Mouse (Mus musculus) ovary, postnatal 14 days (tissue): ENCODE results near the gene Msi2.

ENCODE experiments used
- DNase-seq: peaks from one replicate; pipeline ENCODE4 v3.0.0; 2022; ENCODE audit warnings: low spot score

The Msi2 gene

DNA sequence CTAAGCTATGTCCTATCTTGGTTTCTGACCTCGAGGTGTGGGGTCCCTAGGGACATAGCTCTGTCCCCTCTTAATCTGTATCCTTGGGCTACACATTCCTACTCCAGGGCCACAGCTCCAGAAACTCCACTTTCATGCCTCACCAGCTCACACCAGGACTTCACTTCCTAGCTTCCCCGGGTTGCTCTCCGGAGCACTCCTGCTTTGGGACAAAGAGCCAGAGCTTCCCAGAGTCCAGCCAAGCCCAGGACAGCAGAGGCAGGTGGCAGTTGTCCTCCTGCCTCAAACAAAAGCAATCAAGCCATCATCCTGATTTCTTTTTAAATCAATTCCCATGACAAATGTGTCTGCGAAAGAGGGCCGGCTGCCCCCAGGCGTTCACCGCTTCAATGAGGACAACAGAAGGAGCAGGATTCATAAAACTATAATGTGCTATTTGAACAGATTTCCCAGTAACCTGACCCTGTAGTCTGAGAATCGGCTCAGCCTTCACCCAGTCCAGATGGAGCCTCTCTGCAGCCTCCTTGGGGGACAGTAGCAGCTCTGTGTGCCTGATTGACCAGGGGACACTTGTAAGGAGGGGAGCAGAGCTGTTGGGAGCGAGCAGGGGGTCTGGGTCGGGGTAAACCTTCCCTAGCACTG lies 409.1 kb downstream of the Msi2 start:
- DNase-seq = no peak

DNA sequence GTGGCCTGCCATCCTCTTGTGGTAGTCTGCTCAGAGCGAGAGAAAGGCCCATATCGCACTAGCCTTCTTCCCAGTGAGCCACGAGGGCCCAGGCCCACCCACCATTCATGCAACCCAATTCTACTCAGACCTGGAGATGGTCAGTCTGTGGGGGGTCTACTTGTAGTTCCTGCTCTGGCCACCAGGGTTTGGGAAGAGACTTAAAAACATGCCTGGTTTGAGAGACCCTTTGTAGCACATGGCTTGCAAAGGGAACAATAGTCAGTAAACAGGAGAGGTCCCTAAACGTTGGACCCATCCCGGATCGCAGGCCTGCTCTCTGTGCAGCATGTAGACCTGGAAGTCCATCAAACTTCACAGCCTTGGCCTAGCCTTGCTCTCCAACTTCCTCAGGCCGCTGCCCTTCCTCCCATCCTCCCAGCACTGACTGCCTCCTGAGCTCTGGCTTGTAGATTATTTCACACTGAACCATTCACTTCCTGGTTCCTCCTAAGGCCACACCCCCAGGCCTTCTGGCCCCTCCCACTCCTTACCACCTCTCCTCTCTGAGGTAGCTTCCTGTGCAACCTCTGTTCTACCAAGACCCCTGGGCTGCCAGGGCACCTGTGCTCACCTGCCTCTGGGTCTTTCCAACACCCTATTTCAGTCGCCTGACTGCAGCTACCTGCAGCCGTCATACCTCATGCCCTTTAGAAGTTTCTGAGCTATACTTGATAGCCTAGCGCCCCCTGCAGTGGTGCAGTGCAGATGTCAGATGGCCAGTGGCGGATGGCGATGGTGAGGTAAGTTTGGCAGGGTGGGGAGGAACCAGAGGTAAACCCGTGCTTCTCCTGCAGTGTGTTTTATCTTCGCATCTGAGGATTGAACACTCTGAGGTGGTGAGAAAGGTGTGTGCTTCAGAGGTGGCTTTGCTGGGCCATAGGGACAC lies 410.4 kb downstream of the Msi2 start:
- no peak for DNase-seq

DNA sequence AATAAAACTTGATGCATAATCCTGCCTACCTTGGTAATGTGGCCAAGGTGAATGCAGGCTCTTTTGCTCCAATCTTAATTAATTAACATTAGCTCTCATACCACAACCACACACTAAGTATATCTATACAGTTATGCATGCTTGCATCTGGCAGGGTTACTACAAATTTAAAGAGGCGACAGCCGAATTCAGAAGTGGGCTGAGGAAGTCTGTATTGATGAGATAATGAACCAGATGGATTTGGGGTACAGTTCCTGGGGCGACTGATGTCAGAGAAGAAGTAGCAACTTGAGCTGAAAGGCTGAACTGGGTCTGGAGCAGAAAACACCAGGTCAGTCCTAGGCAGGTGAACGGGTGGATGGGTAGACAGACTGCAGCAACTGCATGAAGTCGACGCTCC lies 412.6 kb downstream of the Msi2 start:
- no peak for DNase-seq

DNA sequence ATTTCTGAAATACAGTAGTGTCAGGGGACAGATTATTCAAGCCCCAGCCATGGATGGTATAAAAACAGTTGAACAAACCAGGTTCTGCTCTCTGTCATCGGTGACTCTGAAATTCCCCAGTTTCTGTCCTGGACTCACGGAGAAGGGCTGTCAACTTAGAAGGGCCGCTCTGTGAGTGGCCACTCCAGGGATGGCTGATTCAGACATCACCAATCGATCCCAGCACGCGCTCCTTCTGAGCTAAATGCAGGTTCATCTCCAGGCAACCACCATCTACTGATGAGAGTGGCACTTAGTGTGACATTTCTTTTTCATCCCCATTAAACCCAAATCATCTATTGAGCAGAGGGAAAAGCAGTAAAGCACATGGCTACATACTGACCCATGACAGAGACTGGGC lies 416.7 kb downstream of the Msi2 start:
- no peak for DNase-seq

DNA sequence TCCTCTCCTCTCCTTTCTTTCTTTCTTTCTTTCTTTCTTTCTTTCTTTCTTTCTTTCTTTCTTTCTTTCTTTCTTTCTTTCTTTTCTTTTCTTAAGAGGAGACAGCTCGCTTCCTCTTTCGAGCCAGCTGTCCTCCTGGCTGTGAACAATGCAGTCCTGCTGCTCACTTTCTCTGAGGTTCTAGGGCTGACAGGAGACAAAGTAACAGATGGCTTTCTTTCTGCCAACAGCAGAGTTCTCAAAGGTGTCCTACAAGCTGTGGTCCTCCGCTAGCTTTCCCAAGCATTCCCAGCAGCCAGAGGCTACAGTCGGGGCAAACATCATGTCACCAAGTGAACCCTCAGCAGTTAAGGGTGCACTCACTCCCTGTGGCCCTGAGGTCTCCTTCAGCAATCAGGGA lies 419.0 kb downstream of the Msi2 start:
- DNase-seq = no peak

DNA sequence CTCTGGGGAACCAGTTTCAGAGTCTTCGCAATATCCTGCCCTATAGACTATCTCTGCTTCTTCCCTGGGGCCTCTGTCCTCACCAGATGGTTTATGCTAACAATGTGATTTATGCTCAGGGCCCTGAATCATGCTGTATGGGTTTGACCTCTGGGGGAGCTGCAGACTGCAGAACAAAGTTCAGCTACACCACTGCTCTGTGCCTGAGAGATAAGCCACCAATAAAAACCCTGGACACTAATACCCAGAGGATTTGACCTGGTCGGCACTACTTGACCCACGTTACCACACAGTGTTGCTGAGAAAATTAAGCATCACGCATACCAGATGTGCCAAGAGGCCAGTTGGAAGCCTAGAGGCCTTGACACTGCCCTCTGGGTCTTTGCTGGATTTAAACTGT lies 420.8 kb downstream of the Msi2 start:
- DNase-seq = no peak

DNA sequence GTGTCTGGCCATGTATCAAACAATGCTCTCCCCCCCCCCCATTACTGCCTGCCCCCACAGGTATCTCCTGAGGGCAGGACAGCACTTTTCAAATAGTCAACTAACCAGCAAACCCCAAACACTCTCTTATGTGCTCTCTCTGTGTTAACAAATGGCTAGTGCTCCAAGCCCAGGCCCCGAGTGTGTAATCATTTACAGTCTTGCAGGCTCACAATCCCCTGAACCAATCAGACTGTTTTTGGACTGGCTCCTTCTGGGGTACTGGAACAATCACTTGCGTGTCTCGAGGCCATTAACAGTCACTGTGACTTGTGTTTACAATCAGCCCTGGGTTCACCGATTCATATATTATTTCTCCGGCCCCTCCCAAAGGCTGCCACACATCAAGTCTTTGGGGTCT lies 423.0 kb downstream of the Msi2 start:
- DNase-seq = no peak

DNA sequence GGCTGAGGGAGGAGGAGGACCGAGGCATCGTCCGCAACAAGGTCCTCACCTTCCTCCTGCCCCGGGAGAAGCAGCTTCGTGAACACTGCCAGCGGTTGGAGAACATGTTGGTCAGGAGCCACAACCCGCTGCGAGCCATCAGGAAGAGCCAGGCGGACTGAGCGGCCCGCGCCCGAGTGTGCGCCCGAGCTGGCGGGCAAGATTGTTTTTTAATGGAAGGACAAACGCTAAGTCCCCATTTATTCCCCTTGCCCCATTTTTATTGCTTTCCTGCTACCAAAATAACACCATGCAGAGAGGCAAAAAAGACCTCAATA lies 424.0 kb downstream of the Msi2 start:
- no peak for DNase-seq

DNA sequence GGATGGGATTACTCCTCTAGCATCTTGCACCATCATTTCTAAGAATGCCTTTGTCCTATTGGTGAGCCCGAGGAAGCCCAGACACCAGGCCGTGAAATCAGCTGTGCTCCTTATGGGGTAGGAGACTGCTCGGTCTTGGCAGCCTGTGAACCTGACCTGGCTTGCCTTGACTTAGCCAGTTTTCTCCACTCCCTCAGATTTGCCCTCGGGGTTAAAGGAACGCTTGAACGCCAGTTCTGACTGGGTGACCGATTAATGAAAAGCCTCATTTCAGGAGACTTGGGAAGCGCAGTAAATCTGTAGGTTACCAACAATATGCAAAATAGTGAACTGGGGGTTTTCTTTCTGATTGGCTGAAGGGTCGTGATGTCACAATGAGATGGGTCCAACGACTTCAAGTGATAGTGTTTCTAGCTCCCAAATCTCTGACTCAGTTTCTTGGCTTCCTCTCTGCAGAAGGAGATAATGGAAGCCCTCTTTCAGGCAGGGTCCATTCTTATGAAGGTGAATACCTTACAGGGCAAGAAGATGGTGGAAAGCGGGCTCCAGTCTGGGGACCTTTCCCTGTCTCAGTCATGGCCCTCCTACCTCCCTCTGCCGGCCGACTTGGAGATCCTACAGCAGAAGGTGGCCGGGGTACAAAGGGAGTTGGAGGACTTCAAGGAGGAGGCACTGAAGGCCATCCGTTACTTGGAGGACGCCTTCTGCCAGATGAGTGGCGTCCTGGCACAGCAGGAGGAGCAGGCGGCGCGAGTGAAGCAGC lies 424.5 kb downstream of the Msi2 start, which contains the start of gene Ccdc182:
TSS of gene Ccdc182 (plus strand) at position 428 of the 763 bp plus-strand sequence.
- no peak for DNase-seq

DNA sequence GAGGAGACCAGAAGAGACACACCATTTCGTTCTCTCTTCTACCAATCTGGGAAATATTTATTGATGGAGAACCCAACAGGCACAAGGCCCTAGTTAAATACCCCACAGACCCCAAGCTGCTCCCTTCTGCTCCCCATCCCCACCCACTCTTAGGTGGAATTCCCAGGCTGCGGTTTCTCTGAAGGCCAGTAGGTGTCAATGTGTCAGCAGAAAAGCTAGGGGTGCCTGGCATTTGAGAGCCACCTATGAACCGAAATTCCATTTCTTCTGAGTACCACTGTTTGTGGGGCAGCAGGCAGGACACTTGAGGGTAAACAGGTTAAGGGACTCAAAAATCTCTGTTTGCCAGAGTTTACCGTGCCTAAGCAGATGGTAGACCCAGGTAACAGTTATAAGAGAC lies 426.6 kb downstream of the Msi2 start:
- DNase-seq = no peak

DNA sequence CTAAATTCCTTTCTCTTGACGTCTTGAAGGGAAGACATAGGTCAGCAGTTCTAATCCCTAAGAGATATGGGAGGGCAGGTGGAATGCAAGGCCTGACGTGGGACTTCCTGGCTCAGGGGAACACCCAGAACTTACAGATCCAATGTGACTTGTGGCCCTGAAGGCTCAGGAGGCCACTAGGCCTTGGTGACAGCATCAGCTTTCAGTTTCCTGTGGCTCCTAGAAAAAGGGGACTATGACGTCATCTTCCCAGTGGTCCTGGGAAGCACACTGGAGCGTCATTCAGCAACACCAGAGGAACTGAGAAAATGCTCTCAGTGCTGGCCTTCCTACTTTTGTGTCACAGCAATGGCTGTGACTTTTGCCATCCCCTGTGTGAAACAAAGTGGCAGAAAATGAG lies 427.1 kb downstream of the Msi2 start:
- DNase-seq = no peak
